Mouse (Mus musculus) skeletal muscle tissue, adult 2 months (tissue): ENCODE measurements around the gene Ccdc8.

Source experiments
- DNase-seq: peaks from one replicate; pipeline ENCODE4 v3.0.0-alpha.2; 2012; ENCODE audit warnings: low read depth, low spot score

The Ccdc8 gene

DNA sequence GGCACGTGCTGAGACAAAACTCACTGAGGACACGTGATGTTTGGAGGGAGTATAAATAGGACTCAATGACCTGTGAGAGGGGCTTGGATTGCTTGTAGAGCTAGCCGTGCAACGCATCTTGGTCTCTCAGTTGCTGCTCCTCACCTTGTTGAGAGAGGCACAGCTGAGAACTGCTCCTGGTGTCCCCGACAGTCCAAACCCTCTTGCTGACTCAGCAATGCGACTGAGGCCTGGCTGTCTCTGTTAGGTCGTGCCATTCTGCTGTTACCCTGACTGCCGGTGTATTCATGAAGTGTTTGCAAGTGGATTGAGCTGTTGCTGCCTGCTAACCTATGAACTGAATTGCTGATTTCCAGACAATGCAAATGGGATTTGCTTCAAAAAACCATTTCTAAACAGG lies 16.2 kb upstream of the Ccdc8 start:
- DNase-seq: no peak

DNA sequence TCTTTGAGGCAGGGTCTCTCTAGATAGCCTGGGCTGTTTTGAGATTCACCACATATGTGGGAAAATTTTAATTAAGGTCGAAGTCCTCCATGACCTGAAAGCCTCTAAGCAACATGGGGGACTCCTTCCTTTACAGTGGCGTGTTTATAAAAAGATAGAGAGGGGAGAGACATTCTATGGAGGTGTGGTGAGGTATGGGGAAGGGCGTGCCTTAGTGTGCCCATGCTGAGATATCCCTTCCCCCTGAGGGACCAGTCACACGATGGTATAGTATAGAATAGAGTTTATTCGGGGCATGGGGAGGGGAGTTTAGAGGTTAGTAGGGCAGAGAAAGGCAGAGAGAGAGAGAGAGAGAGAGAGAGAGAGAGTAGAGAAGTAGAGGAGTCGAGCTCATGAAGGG lies 14.3 kb upstream of the Ccdc8 start:
- DNase-seq: no peak

DNA sequence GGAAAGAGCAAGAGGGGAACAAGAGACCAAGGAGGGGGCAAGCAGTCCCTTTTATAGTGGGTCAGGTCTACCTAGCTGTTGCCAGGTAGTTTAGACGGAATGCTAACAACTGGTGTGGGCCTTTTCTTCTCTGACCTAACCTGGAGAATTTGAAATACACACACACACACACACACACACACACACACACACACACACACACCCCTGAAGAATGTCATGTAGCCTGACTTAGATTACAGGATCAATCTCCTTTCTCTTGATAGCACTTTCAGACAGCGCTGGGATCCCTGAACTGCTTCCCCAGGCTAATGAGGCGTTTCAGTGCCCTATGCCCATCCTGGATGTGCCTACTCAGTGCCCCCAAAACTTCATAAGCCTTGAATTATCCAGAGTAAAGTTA lies 13.9 kb upstream of the Ccdc8 start:
- no peak for DNase-seq

DNA sequence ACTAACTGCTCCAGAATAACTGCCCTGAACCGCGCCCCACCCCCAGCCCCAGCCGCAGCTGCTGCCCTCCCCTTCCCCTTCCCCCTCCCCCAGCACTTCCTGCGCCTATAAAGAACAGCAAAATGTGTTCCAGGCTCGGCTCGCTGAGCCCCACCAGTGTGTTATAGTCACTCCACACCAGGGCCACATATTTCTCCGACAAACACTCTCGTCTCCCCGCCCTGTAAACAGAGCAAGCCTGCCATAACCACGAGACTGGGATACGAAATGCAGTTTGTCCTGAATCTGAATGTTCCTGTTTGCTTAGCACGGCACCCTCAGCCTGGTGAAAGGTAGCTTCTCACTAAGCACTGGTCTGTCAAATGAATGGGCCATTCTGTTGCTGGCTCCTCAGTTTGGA lies 12.2 kb upstream of the Ccdc8 start:
- no peak for DNase-seq

DNA sequence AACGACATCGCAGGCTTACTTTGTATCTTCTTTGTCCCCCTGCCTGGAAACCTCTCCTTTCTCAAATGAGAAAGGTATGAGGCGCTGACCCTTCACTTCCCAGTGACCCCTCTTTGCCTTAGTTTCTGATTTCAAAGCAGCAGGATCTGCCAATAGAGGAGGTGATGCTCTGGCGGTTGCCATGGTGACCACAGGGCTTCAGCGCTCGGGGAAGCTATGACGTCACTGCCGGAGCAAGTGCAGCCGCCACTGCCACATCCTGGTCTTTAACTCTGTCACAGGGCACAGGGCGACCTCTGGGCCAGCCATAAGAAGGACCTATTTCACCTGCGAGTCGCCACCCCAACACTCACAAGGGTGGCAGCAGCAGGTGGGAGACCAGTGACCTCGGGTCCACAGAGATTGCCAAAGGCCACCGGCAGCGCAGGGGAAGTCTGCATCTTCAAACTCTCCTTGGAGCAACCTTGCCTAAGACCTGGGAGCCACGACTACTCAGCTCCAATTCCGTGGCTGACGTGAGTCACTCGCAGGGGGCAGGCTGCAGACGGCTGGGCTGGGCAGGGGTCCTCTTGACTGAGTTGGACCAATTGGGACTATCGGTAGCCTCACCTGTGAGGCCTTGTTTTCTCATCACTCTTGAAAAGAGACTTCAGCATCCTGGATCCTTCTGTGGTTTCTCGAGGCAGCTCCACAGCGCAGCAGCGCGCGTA lies 9.5 kb upstream of the Ccdc8 start, which contains the start of gene Gm42372:
Gene Gm42372 (plus strand): TSS at position 228 of the 710 bp plus-strand sequence.
- DNase-seq: no peak

DNA sequence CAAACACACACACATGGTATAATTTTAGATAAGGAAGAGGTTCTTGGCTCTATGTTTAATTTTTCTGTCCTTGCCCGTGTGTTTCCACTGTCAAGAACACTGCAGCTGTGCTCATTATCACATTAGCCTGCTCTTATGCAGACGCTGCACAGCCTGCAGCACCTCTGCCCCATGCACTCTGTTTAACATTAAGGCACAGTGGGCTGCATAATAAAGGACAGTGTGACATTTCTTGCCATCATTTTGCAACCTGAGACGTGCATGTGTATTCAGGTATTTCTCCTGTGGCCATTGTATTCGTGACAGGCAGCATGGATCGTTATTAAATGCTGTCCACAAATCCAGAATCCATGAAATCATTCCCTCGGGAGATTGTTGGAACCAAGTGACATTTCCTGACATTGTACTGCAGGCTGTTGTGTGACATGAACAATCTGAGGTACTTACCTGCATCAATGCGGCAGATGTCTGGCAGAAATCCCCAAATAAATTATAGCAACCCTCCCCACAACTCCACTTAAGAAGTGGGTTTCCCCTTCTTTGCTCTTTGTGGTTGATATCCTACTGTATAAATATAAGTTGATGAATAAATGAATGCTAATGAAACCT lies 4.9 kb upstream of the Ccdc8 start:
- DNase-seq: no peak

DNA sequence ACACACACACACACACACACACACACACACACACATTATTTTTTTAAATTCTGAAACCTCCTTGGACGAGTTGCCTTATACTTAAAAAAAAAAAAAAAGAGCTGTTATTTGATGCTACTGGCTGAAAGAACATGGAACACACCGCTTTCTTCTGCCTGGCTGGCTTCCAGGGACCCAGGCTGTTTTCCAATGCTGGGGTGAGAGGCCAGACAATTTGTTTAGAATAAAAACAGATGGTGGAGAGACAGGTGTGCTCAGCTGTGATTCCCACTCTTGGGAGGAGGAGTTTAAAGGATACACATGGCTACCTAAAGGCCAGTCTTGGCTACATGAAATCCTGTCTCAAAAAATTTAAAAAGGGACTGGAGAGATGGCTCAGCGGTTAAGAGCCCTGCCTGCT lies 4.1 kb upstream of the Ccdc8 start:
- no peak for DNase-seq

DNA sequence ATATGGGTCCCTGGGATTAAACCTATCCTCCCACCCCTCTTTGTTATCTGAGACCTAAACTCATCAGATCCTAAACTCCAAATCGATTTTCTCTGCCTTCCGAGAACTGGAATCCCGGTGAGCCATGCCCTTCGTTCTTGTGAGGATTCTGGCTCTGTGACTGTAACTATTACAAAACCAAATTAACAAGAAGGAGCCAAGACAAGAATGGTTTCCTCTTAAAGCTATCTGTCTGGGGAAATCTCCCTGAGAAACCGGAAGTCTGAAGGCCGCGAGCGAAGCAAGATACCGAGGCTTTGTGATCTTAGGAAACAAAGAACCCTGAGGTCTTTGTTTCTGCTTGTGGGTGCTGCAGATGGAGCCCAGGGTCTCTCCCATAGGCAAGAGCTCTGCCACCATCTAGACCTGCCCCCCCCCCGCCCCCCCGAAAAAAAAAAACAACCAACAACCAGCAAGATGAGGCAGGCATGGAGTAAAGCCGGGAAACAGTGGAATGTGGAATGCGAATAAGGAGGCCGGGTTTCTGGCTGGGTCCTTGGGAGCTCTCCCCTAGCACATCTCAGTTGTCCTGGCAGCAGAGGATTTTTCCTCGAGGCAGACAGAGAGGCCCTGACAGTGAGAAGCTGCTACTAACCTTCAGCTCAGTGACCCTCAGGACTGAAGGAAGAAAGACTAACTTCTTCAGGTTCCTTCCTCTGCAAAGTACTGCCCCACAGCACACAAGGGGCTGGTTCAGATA lies 2.3 kb upstream of the Ccdc8 start:
- no peak for DNase-seq

DNA sequence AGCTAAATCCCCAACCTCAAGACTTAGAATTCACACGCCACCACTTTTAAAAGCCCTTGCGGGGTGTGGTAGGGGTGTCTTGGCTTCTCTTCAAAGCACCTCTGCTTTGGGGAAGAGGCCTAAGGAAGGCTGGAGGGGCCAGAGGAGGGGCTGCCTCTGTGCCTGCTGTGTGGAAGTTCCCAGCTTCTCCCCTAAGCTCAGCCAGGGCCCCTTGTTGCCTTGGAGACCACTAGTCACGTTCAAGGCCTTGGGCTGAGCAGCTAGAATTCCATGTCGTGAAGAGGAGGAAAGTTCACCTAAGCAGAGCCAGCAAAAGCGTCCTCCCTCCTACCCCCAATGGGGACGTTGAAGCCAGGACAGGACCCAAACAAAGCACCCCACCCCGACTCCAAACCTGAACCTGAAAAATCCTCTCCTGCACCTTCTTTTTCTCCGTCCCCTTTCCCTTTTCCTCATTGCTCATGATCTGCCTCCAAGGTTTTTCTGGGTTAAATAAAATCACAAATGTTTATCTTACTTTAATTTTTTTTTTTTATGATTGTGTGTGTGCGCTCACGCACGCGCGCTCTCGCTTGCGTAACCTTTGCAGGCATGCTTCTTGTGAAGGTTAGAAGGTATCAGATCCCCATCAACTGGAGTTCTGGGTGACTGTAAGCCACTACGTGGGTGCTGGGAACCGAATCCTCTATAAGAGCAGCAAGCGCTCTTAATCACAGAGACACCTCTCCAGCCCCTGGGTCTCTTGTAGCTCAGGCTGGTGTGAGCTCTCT lies 642 bp upstream of the Ccdc8 start:
- DNase-seq: no peak

DNA sequence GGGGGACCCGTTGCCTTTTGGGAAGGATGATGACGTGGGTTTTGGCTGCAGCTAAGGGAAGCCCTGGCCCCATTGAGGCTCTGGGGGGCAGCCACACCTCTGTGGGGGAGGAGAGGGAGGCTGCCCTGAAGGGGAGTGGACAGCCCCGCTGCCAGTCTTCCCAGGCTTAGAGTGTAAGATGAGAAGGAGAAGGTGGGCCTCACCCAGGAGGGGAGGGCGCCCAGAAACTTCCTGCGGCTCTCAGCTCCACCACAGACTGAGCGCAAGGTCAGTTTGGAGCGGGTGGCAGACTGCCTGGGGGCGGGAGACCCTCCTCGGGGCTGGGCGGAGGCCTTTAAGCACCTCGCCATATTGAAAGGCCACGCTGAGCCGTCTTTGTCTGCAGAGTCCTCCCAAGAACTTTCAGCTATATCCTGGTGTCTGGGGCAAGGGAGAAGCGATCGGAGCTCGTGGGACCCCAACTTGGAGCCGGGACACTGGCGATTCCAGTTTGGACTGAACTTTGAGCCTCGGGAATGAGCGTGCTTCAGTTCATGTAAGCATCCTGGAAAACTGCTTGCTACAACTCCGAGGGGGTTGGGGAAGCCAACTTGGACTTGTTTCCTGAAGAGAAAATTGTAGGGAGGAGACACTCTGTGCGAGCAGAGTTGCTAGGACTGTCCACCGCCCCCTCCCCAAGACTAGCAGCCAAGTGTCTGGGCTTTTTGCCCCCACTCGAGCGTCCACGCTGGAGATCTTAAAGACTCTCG lies 1.3 kb downstream of the Ccdc8 start:
- peak; percentile 81 for DNase-seq

DNA sequence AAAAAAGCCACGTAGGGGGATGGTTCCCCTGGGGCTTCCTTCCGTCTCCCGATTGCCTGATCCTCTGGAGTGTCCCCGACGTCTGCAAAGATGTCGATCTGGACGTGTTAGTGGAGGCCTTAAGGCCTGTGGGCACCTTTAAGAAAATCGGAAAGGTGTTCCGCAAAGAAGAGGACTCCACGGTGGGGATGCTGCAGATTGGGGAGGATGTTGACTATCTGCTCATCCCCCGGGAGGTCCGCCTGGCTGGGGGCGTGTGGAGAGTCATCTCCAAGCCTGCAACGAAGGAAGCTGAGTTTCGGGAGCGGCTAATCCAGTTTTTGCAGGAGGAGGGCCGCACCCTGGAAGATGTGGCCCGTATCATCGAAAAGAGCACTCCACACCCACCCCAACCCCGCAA lies 1.9 kb downstream of the Ccdc8 start:
- no peak for DNase-seq

DNA sequence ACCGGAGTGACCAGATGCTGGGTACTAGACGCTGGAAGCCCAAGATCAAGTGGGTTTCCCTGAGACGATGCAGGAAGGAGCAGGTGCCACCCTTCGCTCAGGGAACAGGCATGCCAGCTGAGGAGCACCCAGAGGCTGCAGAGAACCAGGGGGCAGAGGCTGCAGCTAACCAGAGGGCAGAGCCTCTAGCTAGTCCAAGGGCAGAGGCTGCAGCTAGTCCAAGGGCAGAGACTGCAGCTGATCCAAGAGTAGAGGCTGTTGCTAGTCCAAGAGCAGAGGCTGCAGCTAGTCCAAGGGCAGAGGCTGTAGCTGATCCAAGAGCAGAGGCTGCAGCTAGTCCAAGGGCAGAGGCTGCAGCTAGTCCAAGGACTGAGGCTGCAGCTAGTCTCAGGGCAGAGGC lies 2.8 kb downstream of the Ccdc8 start:
- no peak for DNase-seq

DNA sequence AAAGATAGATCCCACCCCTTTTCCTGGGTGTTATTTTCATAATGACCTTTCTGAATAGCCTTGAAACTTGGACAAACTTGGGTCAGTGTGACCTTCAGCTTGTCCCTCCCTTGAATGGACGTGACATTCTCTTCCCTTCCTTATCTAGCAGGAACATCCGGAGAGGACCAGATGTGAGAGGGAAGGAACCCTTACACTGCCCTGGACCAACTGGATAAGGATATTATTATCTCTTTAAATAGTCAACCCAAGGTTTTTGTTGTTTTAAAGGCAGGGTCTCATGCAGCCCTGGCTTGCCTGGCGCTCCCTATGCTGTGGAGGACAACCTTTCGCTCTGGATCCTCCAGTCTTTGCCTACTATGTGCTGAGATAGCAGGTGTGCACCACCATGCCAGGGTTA lies 6.7 kb downstream of the Ccdc8 start:
- DNase-seq: no peak

DNA sequence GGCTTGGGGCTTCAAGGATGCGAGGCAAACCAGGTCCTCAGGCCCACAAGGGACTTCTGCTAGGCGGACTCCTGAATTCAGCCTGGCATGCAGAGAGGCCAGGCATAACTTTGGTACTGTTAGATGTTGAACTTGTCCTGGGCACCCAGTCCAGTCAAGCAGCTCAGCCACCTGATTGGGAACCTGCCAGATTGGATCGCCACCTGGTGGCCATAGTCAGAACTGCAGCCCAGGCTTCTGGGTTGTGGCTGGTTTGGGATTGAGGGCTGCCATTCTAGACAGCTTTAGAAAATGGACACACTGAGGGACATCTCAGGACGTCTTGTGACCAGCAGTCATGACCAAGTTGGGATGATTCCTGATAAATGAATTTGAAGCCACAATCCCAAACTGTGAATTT lies 7.1 kb downstream of the Ccdc8 start:
- peak; percentile 62 for DNase-seq

DNA sequence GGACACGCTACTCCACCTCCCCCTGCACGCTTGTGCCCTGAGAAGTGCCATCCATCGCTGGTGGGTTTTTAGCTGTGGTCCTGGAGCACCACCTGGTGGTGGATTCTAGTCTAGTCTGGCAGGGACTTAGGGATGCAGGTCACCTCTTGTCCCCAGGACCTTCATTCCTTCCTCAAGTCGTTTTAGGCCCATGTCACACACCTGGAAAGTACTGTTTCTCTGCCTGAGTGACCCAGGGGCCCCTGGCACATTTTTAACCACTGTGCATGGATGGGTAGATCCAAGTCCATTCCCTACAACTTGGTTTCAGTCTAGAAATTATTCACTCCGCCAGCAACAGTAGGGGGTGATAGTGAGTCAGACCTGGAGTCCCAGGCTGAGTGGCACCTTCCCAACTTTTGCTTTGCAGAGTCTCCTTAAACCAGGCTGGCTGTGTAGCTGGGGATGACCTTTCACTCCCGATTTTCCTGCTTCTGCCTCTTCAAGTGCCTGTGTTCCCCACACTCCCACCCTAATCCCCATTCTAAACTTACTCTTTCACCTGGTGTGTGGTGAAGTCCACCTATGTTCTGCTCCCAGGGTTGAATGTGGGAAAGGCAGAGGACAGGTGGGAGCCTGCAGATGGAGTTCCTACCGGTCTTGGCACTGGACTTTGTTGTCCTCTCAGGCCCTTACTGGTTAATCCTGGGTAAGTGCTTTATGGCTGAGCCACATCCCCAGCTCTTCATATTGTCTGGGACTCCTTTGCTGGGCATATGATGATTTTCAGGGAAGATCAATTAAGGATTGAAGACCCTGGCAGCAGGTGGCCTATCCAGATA lies 10.1 kb downstream of the Ccdc8 start:
- peak; percentile 72 for DNase-seq

DNA sequence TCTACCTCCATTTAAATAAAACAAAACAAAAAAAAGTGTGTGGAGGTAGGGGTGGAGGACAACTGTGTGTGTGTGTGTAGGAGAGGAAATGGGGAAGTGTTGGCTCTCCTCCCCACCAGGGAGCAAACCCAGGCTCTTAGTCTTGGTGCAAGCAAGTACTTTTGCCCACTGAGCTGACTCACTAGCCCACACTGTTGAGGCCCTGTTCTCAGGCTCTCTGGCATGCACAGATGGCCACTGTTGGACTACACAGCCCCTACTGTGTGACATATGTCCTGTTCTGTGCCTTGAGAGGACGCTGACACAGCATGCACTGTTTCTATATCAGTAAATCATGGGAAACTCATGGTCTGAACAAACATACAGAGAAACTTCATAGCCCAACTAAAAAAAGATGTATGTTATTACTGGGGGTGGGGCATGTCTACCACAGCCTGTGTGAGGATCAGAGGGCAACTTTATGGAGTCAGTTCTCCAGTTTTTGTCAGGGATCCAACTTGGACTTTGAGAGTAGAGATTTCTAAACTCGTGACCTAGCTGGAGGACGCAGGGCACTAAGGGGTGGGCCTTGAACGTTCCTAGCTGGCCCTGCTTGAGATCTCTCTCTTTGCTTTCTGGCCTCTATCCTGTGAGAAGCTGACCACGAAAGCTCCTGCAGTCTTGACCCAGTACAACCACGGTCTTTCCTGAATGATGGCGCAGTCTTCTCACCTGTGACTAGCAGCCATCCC lies 10.9 kb downstream of the Ccdc8 start:
- no peak for DNase-seq

DNA sequence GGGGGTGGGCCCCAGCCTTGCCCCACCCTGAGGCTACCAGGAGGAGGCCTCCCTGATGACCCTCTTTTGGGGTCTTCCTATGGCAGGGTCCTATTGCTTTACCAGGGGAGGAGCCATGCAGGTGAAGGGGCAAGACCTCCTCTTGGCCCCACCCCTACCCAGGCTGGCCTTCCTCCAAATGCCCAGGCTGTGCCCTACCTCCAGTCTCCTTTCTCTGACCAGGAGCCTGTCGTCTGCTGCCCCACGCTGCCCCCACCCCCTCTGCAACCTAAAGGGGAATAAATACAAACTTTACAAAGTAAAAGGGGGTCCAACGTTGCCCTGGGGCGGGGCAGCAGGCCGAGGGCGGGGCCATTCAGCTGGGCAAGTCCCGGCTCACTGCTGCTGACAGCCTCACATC lies 12.2 kb downstream of the Ccdc8 start:
- no peak for DNase-seq

DNA sequence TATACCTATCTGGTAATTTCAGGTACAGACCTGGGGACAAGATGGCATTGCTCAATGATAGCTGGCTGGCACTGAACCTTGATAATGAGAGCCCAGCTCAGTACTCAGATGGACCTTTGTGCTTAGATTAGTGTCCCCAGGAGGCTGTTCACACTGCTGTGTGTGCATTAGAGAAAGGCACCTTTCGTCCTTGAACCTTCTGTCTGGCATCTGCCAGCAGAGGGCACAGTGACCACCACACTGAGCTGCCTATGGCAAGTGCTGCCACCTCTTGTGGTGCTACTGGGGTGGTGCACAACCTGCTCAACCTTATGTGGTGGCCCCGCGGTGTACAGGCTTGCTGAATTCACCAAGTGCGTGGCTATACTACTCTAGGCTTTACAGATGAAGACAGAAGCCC lies 14.8 kb downstream of the Ccdc8 start:
- DNase-seq: no peak

DNA sequence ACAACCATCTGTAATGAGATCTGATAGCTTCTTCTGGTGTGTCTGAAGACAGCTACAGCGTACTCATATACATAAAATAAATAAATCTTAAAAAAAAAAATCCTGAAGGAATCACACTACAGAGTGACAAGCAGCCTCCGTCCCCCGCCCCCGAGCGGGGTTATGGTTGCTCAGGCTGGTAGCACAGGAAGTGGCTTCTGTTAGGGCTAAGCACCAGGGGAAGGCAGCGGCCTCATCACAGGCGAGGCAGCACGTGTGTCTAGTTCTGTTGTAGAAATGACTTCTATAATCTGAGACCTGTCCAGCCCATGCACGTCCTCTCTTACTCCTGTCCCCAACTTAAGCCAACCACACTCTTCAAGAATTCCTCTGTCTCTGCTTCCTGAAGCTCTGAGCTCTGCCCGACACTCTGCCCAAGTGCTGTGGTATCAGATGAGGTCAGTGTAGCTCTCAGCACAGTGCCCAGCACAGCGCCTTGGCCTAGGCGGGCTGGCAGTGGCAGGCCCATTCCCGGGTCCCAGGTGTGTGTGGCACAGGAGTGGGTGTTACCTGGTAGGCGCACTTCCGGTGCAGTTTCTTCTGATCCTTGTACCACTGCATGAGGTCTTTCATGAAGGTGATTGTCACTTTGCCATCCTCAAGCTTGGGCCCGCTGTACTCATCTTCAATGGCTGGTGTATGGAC lies 17.0 kb downstream of the Ccdc8 start:
- DNase-seq: no peak
